Mouse (Mus musculus): ENCODE data around the gene Dlk2.

DNA sequence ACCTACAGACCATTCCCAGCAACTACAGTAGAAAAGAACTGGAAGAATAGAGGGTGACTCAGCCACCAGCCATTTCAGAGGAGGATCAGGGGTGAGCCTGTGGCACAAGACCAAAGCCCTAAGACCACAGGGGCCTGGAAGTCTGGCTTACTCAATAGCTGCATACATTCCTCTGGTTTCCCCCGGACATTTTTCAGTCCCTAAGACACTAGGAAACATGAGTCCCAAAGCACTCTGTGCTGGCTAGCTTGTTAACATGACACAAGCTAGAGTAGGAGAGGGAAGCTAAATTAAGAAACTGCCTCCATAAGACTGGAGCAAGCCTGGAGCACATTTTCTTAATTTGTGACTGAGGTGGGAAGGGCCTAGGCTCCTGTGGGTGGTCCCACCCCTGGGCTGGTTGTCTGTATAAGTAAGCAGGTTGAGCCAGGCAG is 23.4 kb upstream of the Dlk2 start:
- TF ChIP-seq CTCF (IDR thresholded peaks at IDR 0.05; ENCODE audit: low read depth): no peak
- no peak for TF ChIP-seq EP300 (IDR thresholded peaks at IDR 0.05; ENCODE audit: low read depth)
